Mouse (Mus musculus): Measurements from ENCODE around the gene Map3k14. TPM values are rescaled to one million over a fixed set of nuclear protein-coding genes. Genes with fewer than 3 reads are reported as not detected.

The Map3k14 gene
- polyA plus RNA-seq, 1 experiment from 2014 or later, result 5.1 TPM

DNA sequence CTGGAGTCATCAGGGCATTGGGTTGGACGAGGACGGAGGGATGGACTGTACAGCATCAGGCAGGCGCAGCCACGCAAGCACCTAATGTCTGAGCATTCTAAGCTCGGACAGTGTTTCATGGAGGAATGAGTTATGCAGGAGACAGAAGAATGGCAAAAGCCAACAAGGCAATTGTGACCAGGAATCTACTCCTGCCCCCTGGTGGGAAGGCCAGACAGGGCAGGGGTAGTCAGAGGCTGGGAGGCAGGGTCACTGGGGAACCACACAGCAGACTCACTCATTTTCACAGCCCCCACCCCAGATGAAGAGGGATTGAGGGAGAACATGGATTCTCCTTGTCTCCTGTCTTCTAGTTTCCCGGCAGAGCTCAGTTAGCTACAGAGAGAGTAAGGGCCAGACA, 4.7 kb upstream of the Map3k14 start:
- ATAC-seq (ENCODE audit: insufficient number of reproducible peaks, low FRiP score, low TSS enrichment, low read depth), result no peak
- no peak overlapping the region for H3K4me3 ChIP-seq (replicated peaks)
- 65% methylated on average over 6 of the region's 6 CpGs for WGBS
- H3K27me3 ChIP-seq, result no peaks in the 10 kb centered on the region
- H3K9me3 ChIP-seq (replicated peaks), result no peaks in the 10 kb centered on the region
- no peak overlapping the region for H3K4me2 ChIP-seq (replicated peaks)
- no peak overlapping the region for H3K27ac ChIP-seq (replicated peaks)
- peaks cover 19% of the 10 kb centered on the region for H3K4me1 ChIP-seq
- no peaks in the 10 kb centered on the region for H3K36me3 ChIP-seq
- H3K9ac ChIP-seq, result no peak overlapping the region

- Histone ChIP-seq H3K4me2 (replicated peaks) (no peak overlapping the region), H3K4me1 (peaks cover 44% of the 10 kb centered on the region), H3K36me3 (no peaks in the 10 kb centered on the region), H3K27me3 (no peaks in the 10 kb centered on the region), H3K27ac (replicated peaks) (no peak overlapping the region), H3K9ac (no peak overlapping the region), H3K4me3 (replicated peaks) (no peak overlapping the region), H3K9me3 (replicated peaks) (no peaks in the 10 kb centered on the region)
- 61% methylated on average over 5 of the region's 5 CpGs for WGBS
- no peak for ATAC-seq (ENCODE audit: insufficient number of reproducible peaks, low FRiP score, low TSS enrichment, low read depth)
Observed at GRCm38 (mm10) chr11:103269426-103269825, 2.2 kb upstream of the Map3k14 start.

DNA sequence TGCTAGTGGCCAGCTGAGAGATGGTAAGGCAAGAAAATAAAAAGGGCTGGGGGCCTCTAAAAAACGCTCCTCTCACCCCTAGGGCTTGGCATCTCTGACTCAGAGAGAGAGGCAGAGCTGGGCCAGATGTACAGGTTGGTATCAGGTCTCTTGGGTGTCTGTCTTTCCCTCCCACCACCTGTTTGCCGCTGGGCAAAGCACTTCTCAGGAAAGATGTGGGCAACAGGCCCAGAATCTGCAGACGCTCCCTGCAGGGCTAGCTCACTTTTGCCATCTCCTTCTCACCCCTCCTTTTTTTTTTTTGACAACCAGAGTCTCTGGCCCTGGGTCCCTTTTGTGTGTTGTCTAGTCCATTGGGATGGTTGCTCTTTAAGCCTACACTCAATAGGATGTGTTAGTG, 1.6 kb upstream of the Map3k14 start:
- no peak overlapping the region for H3K4me2 ChIP-seq (replicated peaks)
- peaks cover 48% of the 10 kb centered on the region for H3K4me1 ChIP-seq
- H3K27ac ChIP-seq (replicated peaks), result peak overlapping the region; percentile 88; the same call in 1 of the 2 replicates
- WGBS, result 72% methylated on average over 3 of the region's 3 CpGs
- H3K36me3 ChIP-seq, result no peaks in the 10 kb centered on the region
- no peaks in the 10 kb centered on the region for H3K9me3 ChIP-seq (replicated peaks)
- H3K4me3 ChIP-seq (replicated peaks), result no peak overlapping the region
- no peaks in the 10 kb centered on the region for H3K27me3 ChIP-seq
- no peak overlapping the region for H3K9ac ChIP-seq
- no peak for ATAC-seq (ENCODE audit: insufficient number of reproducible peaks, low FRiP score, low TSS enrichment, low read depth)

GRCm38 (mm10) chr11:103268350-103268749, 1.1 kb upstream of the Map3k14 start:
- Histone ChIP-seq H3K36me3 (no peaks in the 10 kb centered on the region), H3K27me3 (no peaks in the 10 kb centered on the region), H3K4me1 (peaks cover 53% of the 10 kb centered on the region), H3K4me3 (replicated peaks) (no peak overlapping the region), H3K4me2 (replicated peaks) (peak overlapping the region; percentile 80), H3K9ac (no peak overlapping the region), H3K27ac (replicated peaks) (peak overlapping the region; percentile 88), H3K9me3 (replicated peaks) (no peaks in the 10 kb centered on the region)
- 68% methylated on average over 4 of the region's 4 CpGs for WGBS
- no peak for ATAC-seq (ENCODE audit: insufficient number of reproducible peaks, low FRiP score, low TSS enrichment, low read depth)

- Histone ChIP-seq H3K9ac (peak overlapping the region; percentile 51), H3K4me1 (peaks cover 69% of the 10 kb centered on the region)
- peak; percentile 44; the same call in 1 of the 2 replicates for ATAC-seq (ENCODE audit: insufficient number of reproducible peaks, low FRiP score, low TSS enrichment, low read depth)
Observed at GRCm38 (mm10) chr11:103266729-103267345, 435 bp downstream of the Map3k14 start.

GRCm38 (mm10) chr11:103265856-103266255, 1.4 kb downstream of the Map3k14 start:
- H3K36me3 ChIP-seq, result no peaks in the 10 kb centered on the region
- H3K27me3 ChIP-seq, result no peaks in the 10 kb centered on the region
- ATAC-seq (ENCODE audit: insufficient number of reproducible peaks, low FRiP score, low TSS enrichment, low read depth), result no peak
- H3K9me3 ChIP-seq (replicated peaks), result no peaks in the 10 kb centered on the region
- H3K4me1 ChIP-seq, result peaks cover 66% of the 10 kb centered on the region
- no peak overlapping the region for H3K27ac ChIP-seq (replicated peaks)
- H3K4me2 ChIP-seq (replicated peaks), result peak overlapping the region; percentile 80
- peak overlapping the region; percentile 59 for H3K4me3 ChIP-seq (replicated peaks)
- H3K9ac ChIP-seq, result no peak overlapping the region
- WGBS, result 25% methylated on average over 2 of the region's 2 CpGs

More at GRCm38 (mm10) chr11:103266729-103267345, 435 bp downstream of the Map3k14 start:
- Histone ChIP-seq H3K4me2 (replicated peaks) (peak overlapping the region; percentile 80), H3K4me3 (replicated peaks) (peak overlapping the region; percentile 59), H3K27me3 (no peaks in the 10 kb centered on the region), H3K36me3 (no peaks in the 10 kb centered on the region), H3K9me3 (replicated peaks) (no peaks in the 10 kb centered on the region), H3K27ac (replicated peaks) (peak overlapping the region; percentile 77)
- WGBS, result under 1% methylated on average over 42 of the region's 42 CpGs

DNA sequence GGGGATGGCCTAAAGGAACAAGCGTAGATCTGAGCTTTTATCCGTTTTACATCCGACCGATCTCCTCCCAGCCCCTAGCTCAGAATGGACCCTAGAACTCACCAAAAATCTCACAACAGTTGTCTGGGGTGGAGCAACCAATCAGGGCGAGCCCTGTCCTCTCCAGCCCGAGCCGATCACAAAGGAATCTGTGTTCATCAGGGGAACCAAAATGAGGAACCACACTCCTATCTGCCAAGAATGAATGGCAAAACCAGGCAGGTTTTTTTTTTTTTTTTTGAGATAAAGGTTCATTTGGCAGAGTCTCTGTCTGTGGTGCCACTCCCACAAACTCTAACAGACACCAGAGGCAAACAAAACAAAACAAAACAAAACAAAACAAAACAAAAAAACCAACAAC, 2.1 kb downstream of the Map3k14 start:
- Histone ChIP-seq H3K9ac (no peak overlapping the region), H3K4me2 (replicated peaks) (peak overlapping the region; percentile 80; the same call in 1 of the 2 replicates), H3K27me3 (no peaks in the 10 kb centered on the region), H3K4me1 (peaks cover 66% of the 10 kb centered on the region), H3K36me3 (no peaks in the 10 kb centered on the region), H3K9me3 (replicated peaks) (no peaks in the 10 kb centered on the region), H3K4me3 (replicated peaks) (no peak overlapping the region), H3K27ac (replicated peaks) (no peak overlapping the region)
- WGBS, result 41% methylated on average over 7 of the region's 7 CpGs
- no peak for ATAC-seq (ENCODE audit: insufficient number of reproducible peaks, low FRiP score, low TSS enrichment, low read depth)

DNA sequence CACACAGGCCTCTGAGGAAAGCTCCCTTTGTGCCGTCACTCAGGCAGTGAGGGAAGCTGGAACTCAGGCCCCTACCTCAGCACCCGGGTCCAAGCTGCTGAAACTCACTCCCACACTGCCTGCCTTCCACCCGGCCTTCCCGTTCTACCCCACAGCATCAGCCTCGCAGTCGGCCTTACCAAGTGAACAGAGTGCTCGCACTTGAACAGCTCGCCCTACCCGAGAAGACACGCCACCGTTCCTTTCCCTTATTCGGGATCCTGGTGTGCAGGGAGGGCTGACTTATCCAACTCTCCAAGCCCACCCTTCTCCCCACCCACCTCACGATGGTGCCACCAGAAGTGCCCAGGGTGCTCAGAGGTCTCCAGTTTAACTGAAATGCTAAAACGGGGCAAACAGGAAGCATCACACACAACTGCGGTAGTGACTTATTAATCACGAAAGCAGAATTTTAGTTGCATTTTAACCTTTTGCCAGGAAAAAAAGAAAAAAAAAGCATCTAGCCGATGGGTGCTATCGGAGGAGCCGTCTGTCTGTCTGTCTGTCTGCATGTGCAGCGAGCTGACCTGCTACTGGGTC, 2.8 kb downstream of the Map3k14 start:
- Histone ChIP-seq H3K36me3 (0 out of 2 replicates have a peak, but pooled peaks cover under 1% of the 10 kb centered on the region), H3K27ac (replicated peaks) (no peak overlapping the region), H3K27me3 (no peaks in the 10 kb centered on the region), H3K4me3 (replicated peaks) (no peak overlapping the region), H3K9ac (no peak overlapping the region; the same call in 1 of the 2 replicates), H3K4me2 (replicated peaks) (no peak overlapping the region), H3K9me3 (replicated peaks) (no peaks in the 10 kb centered on the region), H3K4me1 (peaks cover 66% of the 10 kb centered on the region)
- no peak for ATAC-seq (ENCODE audit: insufficient number of reproducible peaks, low FRiP score, low TSS enrichment, low read depth)
- WGBS, result 79% methylated on average over 20 of the region's 20 CpGs

DNA sequence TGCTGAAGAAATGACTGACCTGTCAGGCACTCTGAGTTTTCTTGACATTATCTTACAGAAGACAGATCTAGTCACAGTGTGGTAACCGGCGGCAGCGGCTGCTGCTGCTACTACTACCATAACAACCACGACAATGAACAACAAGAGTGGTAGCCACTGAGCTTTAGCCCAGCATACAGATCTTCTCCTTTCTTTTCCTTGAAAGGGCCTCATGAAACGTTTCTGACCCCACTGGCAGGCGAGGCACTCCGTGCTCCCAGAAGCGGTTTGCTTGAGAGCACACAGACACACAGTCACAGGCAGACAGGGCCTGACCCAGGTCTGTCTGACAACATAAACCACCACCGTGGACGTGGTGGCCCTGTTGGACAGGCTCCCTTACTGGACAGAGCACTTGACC, 3.7 kb downstream of the Map3k14 start:
- Histone ChIP-seq H3K4me1 (peaks cover 58% of the 10 kb centered on the region), H3K4me2 (replicated peaks) (no peak overlapping the region), H3K4me3 (replicated peaks) (no peak overlapping the region), H3K27me3 (no peaks in the 10 kb centered on the region), H3K9me3 (replicated peaks) (no peaks in the 10 kb centered on the region), H3K9ac (no peak overlapping the region), H3K27ac (replicated peaks) (no peak overlapping the region), H3K36me3 (0 out of 2 replicates have a peak, but pooled peaks cover 3% of the 10 kb centered on the region)
- 53% methylated on average over 10 of the region's 10 CpGs for WGBS
- ATAC-seq (ENCODE audit: insufficient number of reproducible peaks, low FRiP score, low TSS enrichment, low read depth), result no peak

GRCm38 (mm10) chr11:103262412-103263267, 4.6 kb downstream of the Map3k14 start:
- WGBS, result 55% methylated on average over 20 of the region's 20 CpGs
- Histone ChIP-seq H3K36me3 (0 out of 2 replicates have a peak, but pooled peaks cover 3% of the 10 kb centered on the region), H3K27me3 (no peaks in the 10 kb centered on the region), H3K27ac (replicated peaks) (no peak overlapping the region), H3K4me1 (peaks cover 50% of the 10 kb centered on the region), H3K9ac (no peak overlapping the region), H3K9me3 (replicated peaks) (no peaks in the 10 kb centered on the region), H3K4me3 (replicated peaks) (no peak overlapping the region), H3K4me2 (replicated peaks) (no peak overlapping the region)
- ATAC-seq (ENCODE audit: insufficient number of reproducible peaks, low FRiP score, low TSS enrichment, low read depth), result no peak

GRCm38 (mm10) chr11:103261671-103262411, 5.4 kb downstream of the Map3k14 start:
- H3K27ac ChIP-seq (replicated peaks), result no peak overlapping the region
- no peaks in the 10 kb centered on the region for H3K9me3 ChIP-seq (replicated peaks)
- H3K4me3 ChIP-seq (replicated peaks), result no peak overlapping the region
- H3K4me1 ChIP-seq, result peaks cover 49% of the 10 kb centered on the region
- no peaks in the 10 kb centered on the region for H3K27me3 ChIP-seq
- no peak overlapping the region for H3K4me2 ChIP-seq (replicated peaks)
- WGBS, result 83% methylated on average over 7 of the region's 7 CpGs
- no peak overlapping the region for H3K9ac ChIP-seq
- ATAC-seq (ENCODE audit: insufficient number of reproducible peaks, low FRiP score, low TSS enrichment, low read depth), result no peak
- H3K36me3 ChIP-seq, result 0 out of 2 replicates have a peak, but pooled peaks cover 3% of the 10 kb centered on the region
